Mouse (Mus musculus): ENCODE measurements around the gene Oas1d.

Gene Oas1d

DNA sequence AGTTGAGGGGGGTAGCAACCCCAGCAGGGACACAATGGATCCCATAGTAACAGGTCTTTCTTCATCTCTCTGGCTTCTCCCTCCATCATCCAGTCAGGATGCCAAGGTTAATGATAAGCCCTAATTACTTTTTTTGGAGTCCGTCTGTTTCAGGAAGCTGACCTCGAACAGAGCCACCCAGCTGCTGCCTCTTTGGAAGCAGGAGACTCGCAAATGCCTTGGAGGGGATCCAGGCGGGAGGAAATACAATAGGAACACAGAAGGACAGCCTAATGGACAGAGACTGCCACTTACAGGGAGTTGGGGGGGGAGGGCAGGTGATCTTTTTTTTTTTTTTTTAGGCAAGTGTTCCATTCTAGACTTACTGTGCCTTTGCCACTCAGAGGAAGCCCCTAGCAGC is 55.4 kb downstream of the Oas1d start:
- no peak for DNase-seq (ENCODE audit: low spot score)

Data from urinary bladder, postnatal 10 days (tissue).